Mouse (Mus musculus): Measurements from ENCODE around the gene Rsph9. TPM values are rescaled to one million over a fixed set of nuclear protein-coding genes. Genes with fewer than 3 reads are reported as not detected.

Rsph9 gene
- polyA plus RNA-seq, 1 experiment from 2014 or later: 14.4 TPM

- Histone ChIP-seq H3K4me3 (ENCODE audit: low read length) (no peak overlapping the region), H3K9me3 (ENCODE audit: control insufficient read depth, low read length) (no peaks in the 10 kb centered on the region), H3K9ac (ENCODE audit: low read depth, low read length) (no peak overlapping the region), H3K4me2 (replicated peaks; ENCODE audit: low read depth, low read length) (no peak overlapping the region), H3K27ac (ENCODE audit: low read depth, low read length) (peak overlapping the region; percentile 51; the same call in 1 of the 2 replicates), H3K36me3 (ENCODE audit: control insufficient read depth, insufficient read depth, low read length) (no peaks in the 10 kb centered on the region), H3K4me1 (ENCODE audit: control insufficient read depth, insufficient read depth, low read length) (peaks cover 28% of the 10 kb centered on the region), H3K27me3 (ENCODE audit: control insufficient read depth, insufficient read depth, low read length) (no peaks in the 10 kb centered on the region)
- 47% methylated on average over 9 of the region's 9 CpGs for WGBS
- ATAC-seq (ENCODE audit: low FRiP score, low TSS enrichment): no peak
Observed at GRCm38 (mm10) chr17:46101906-46102305, 42.1 kb downstream of the Rsph9 start.

GRCm38 (mm10) chr17:46098525-46098924 is 45.5 kb downstream of the Rsph9 start:
- no peak for ATAC-seq (ENCODE audit: low FRiP score, low TSS enrichment)
- no peak overlapping the region for H3K4me2 ChIP-seq (replicated peaks; ENCODE audit: low read depth, low read length)
- H3K4me1 ChIP-seq (ENCODE audit: control insufficient read depth, insufficient read depth, low read length): peaks cover 17% of the 10 kb centered on the region
- H3K9me3 ChIP-seq (ENCODE audit: control insufficient read depth, low read length): no peaks in the 10 kb centered on the region
- no peak overlapping the region for H3K27ac ChIP-seq (ENCODE audit: low read depth, low read length)
- no peak overlapping the region for H3K4me3 ChIP-seq (ENCODE audit: low read length)
- WGBS: 66% methylated on average over 8 of the region's 8 CpGs
- no peak overlapping the region for H3K9ac ChIP-seq (ENCODE audit: low read depth, low read length)
- no peaks in the 10 kb centered on the region for H3K36me3 ChIP-seq (ENCODE audit: control insufficient read depth, insufficient read depth, low read length)
- H3K27me3 ChIP-seq (ENCODE audit: control insufficient read depth, insufficient read depth, low read length): no peaks in the 10 kb centered on the region

GRCm38 (mm10) chr17:46091899-46092298 is 52.1 kb downstream of the Rsph9 start:
- H3K9me3 ChIP-seq (ENCODE audit: control insufficient read depth, low read length): no peaks in the 10 kb centered on the region
- no peaks in the 10 kb centered on the region for H3K27me3 ChIP-seq (ENCODE audit: control insufficient read depth, insufficient read depth, low read length)
- no peak for ATAC-seq (ENCODE audit: low FRiP score, low TSS enrichment)
- 85% methylated on average over 14 of the region's 14 CpGs for WGBS
- H3K4me2 ChIP-seq (replicated peaks; ENCODE audit: low read depth, low read length): no peak overlapping the region
- H3K9ac ChIP-seq (ENCODE audit: low read depth, low read length): no peak overlapping the region
- H3K4me3 ChIP-seq (ENCODE audit: low read length): no peak overlapping the region
- peaks cover under 1% of the 10 kb centered on the region; the same call in 1 of the 2 replicates for H3K4me1 ChIP-seq (ENCODE audit: control insufficient read depth, insufficient read depth, low read length)
- no peak overlapping the region for H3K27ac ChIP-seq (ENCODE audit: low read depth, low read length)
- no peaks in the 10 kb centered on the region for H3K36me3 ChIP-seq (ENCODE audit: control insufficient read depth, insufficient read depth, low read length)

GRCm38 (mm10) chr17:46091351-46091750 is 52.7 kb downstream of the Rsph9 start:
- H3K27me3 ChIP-seq (ENCODE audit: control insufficient read depth, insufficient read depth, low read length): no peaks in the 10 kb centered on the region
- no peak overlapping the region for H3K9ac ChIP-seq (ENCODE audit: low read depth, low read length)
- no peak overlapping the region for H3K27ac ChIP-seq (ENCODE audit: low read depth, low read length)
- no peak overlapping the region for H3K4me3 ChIP-seq (ENCODE audit: low read length)
- H3K36me3 ChIP-seq (ENCODE audit: control insufficient read depth, insufficient read depth, low read length): no peaks in the 10 kb centered on the region
- 81% methylated on average over 1 of the region's 1 CpGs for WGBS
- H3K4me2 ChIP-seq (replicated peaks; ENCODE audit: low read depth, low read length): no peak overlapping the region
- no peak for ATAC-seq (ENCODE audit: low FRiP score, low TSS enrichment)
- no peaks in the 10 kb centered on the region for H3K9me3 ChIP-seq (ENCODE audit: control insufficient read depth, low read length)
- peaks cover 6% of the 10 kb centered on the region for H3K4me1 ChIP-seq (ENCODE audit: control insufficient read depth, insufficient read depth, low read length)

- no peak overlapping the region for H3K27ac ChIP-seq (ENCODE audit: low read depth, low read length)
- no peaks in the 10 kb centered on the region for H3K27me3 ChIP-seq (ENCODE audit: control insufficient read depth, insufficient read depth, low read length)
- no peak overlapping the region for H3K9ac ChIP-seq (ENCODE audit: low read depth, low read length)
- H3K4me2 ChIP-seq (replicated peaks; ENCODE audit: low read depth, low read length): no peak overlapping the region
- H3K4me3 ChIP-seq (ENCODE audit: low read length): no peak overlapping the region
- peaks cover 25% of the 10 kb centered on the region for H3K4me1 ChIP-seq (ENCODE audit: control insufficient read depth, insufficient read depth, low read length)
- no peaks in the 10 kb centered on the region for H3K36me3 ChIP-seq (ENCODE audit: control insufficient read depth, insufficient read depth, low read length)
- H3K9me3 ChIP-seq (ENCODE audit: control insufficient read depth, low read length): no peaks in the 10 kb centered on the region
- WGBS: 41% methylated on average over 17 of the region's 17 CpGs
- no peak for ATAC-seq (ENCODE audit: low FRiP score, low TSS enrichment)
Observed at GRCm38 (mm10) chr17:46086341-46086870, 57.6 kb downstream of the Rsph9 start.

GRCm38 (mm10) chr17:46084091-46084501 is 59.9 kb downstream of the Rsph9 start:
- Histone ChIP-seq H3K27me3 (ENCODE audit: control insufficient read depth, insufficient read depth, low read length) (no peaks in the 10 kb centered on the region), H3K9ac (ENCODE audit: low read depth, low read length) (peak overlapping the region; percentile 50), H3K4me1 (ENCODE audit: control insufficient read depth, insufficient read depth, low read length) (peaks cover 39% of the 10 kb centered on the region), H3K27ac (ENCODE audit: low read depth, low read length) (peak overlapping the region; percentile 65; the same call in 1 of the 2 replicates), H3K36me3 (ENCODE audit: control insufficient read depth, insufficient read depth, low read length) (no peaks in the 10 kb centered on the region), H3K4me3 (ENCODE audit: low read length) (peak overlapping the region; percentile 6; the same call in 1 of the 2 replicates), H3K4me2 (replicated peaks; ENCODE audit: low read depth, low read length) (peak overlapping the region; percentile 25), H3K9me3 (ENCODE audit: control insufficient read depth, low read length) (0 out of 2 replicates have a peak, but pooled peaks cover under 1% of the 10 kb centered on the region)
- peak; percentile 88 for ATAC-seq (ENCODE audit: low FRiP score, low TSS enrichment)
- WGBS: 10% methylated on average over 10 of the region's 10 CpGs

- H3K4me1 ChIP-seq (ENCODE audit: control insufficient read depth, insufficient read depth, low read length): peaks cover 39% of the 10 kb centered on the region
- H3K9ac ChIP-seq (ENCODE audit: low read depth, low read length): no peak overlapping the region
- H3K9me3 ChIP-seq (ENCODE audit: control insufficient read depth, low read length): 0 out of 2 replicates have a peak, but pooled peaks cover 3% of the 10 kb centered on the region
- H3K4me2 ChIP-seq (replicated peaks; ENCODE audit: low read depth, low read length): peak overlapping the region; percentile 25; the same call in 1 of the 2 replicates
- H3K27me3 ChIP-seq (ENCODE audit: control insufficient read depth, insufficient read depth, low read length): no peaks in the 10 kb centered on the region
- no peak overlapping the region; the same call in 1 of the 2 replicates for H3K27ac ChIP-seq (ENCODE audit: low read depth, low read length)
- H3K36me3 ChIP-seq (ENCODE audit: control insufficient read depth, insufficient read depth, low read length): no peaks in the 10 kb centered on the region
- no peak for ATAC-seq (ENCODE audit: low FRiP score, low TSS enrichment)
- no peak overlapping the region for H3K4me3 ChIP-seq (ENCODE audit: low read length)
- WGBS: 82% methylated on average over 3 of the region's 3 CpGs
Observed at GRCm38 (mm10) chr17:46083381-46083780, 60.6 kb downstream of the Rsph9 start.

GRCm38 (mm10) chr17:46081657-46082056 is 62.4 kb downstream of the Rsph9 start:
- H3K36me3 ChIP-seq (ENCODE audit: control insufficient read depth, insufficient read depth, low read length): no peaks in the 10 kb centered on the region
- H3K27me3 ChIP-seq (ENCODE audit: control insufficient read depth, insufficient read depth, low read length): no peaks in the 10 kb centered on the region
- H3K9me3 ChIP-seq (ENCODE audit: control insufficient read depth, low read length): 0 out of 2 replicates have a peak, but pooled peaks cover 3% of the 10 kb centered on the region
- no peak overlapping the region for H3K27ac ChIP-seq (ENCODE audit: low read depth, low read length)
- peaks cover 36% of the 10 kb centered on the region for H3K4me1 ChIP-seq (ENCODE audit: control insufficient read depth, insufficient read depth, low read length)
- no peak overlapping the region for H3K4me2 ChIP-seq (replicated peaks; ENCODE audit: low read depth, low read length)
- WGBS: 65% methylated on average over 7 of the region's 7 CpGs
- no peak for ATAC-seq (ENCODE audit: low FRiP score, low TSS enrichment)
- no peak overlapping the region for H3K9ac ChIP-seq (ENCODE audit: low read depth, low read length)
- H3K4me3 ChIP-seq (ENCODE audit: low read length): no peak overlapping the region

GRCm38 (mm10) chr17:46081042-46081441 is 63.0 kb downstream of the Rsph9 start:
- H3K27ac ChIP-seq (ENCODE audit: low read depth, low read length): no peak overlapping the region

More at GRCm38 (mm10) chr17:46081042-46081441, 63.0 kb downstream of the Rsph9 start:
- Histone ChIP-seq H3K4me3 (ENCODE audit: low read length) (no peak overlapping the region), H3K9me3 (ENCODE audit: control insufficient read depth, low read length) (0 out of 2 replicates have a peak, but pooled peaks cover 3% of the 10 kb centered on the region), H3K4me2 (replicated peaks; ENCODE audit: low read depth, low read length) (no peak overlapping the region), H3K4me1 (ENCODE audit: control insufficient read depth, insufficient read depth, low read length) (peaks cover 31% of the 10 kb centered on the region), H3K36me3 (ENCODE audit: control insufficient read depth, insufficient read depth, low read length) (no peaks in the 10 kb centered on the region), H3K9ac (ENCODE audit: low read depth, low read length) (no peak overlapping the region), H3K27me3 (ENCODE audit: control insufficient read depth, insufficient read depth, low read length) (no peaks in the 10 kb centered on the region)
- no peak for ATAC-seq (ENCODE audit: low FRiP score, low TSS enrichment)
- WGBS: 73% methylated on average over 5 of the region's 5 CpGs

Measured in kidney, embryonic 14.5 days (tissue).